Mouse (Mus musculus): Measurements from ENCODE around the gene Htra2. TPM values are rescaled to one million over a fixed set of nuclear protein-coding genes. Genes with fewer than 3 reads are reported as not detected.

The Htra2 gene
- 68.7 and 75.5 TPM in 2 replicates for polyA plus RNA-seq (2016; fragmentation: Nextera tagmentation; extraction: Ambion mirVana)

DNA sequence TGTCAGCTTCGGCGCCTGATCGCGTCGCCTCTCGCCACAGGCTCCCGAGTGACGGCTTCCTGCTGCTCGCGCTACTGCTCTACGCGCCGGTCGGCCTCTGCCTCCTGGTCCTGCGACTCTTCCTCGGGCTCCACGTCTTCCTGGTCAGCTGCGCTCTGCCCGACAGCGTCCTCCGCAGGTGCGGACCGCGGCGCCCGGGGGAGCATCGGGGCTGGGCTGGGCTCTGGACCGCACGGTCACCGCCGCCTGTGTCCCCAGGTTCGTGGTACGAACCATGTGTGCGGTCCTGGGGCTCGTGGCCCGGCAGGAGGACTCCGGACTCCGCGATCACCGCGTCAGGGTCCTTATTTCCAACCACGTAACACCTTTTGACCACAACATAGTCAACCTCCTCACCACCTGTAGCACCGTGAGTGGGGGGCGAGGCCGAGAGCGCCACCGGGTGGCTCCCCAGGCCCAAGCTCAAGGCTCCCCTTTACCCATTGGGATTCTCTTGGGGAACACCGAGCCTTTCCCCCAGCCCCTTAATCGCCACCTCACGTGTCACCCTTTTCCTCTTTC is at the start of gene Htra2:
Htra2 (minus strand) TSS at position 403 of the 561 bp plus-strand sequence.
- H3K9ac ChIP-seq (replicated peaks) = peak within 1 kb of the TSS; percentile 88
- no peaks in the 10 kb centered on the region for H3K9me3 ChIP-seq
- peak; percentile 4; the same call in 1 of the 2 replicates for ATAC-seq (ENCODE audit: insufficient number of reproducible peaks, insufficient read depth, low FRiP score, low TSS enrichment, low read depth)
- peaks cover 23% of the 10 kb centered on the region for H3K4me1 ChIP-seq (replicated peaks)
- peak within 1 kb of the TSS; percentile 93 for H3K27ac ChIP-seq
- under 1% methylated on average over 49 of the region's 50 CpGs for WGBS
- H3K36me3 ChIP-seq = peaks cover 45% of the 10 kb centered on the region
- H3K4me3 ChIP-seq (replicated peaks) = peak within 1 kb of the TSS; percentile 97
- peak within 1 kb of the TSS; percentile 73 for H3K4me2 ChIP-seq
- H3K27me3 ChIP-seq = peaks cover 11% of the 10 kb centered on the region

GRCm38 (mm10) chr6:83104158-83104557 is 49.1 kb upstream of the Htra2 start:
- H3K27ac ChIP-seq = no peak overlapping the region

GRCm38 (mm10) chr6:83103130-83103650 is 48.1 kb upstream of the Htra2 start:
- WGBS = 39% methylated on average over 11 of the region's 11 CpGs
- Histone ChIP-seq H3K27me3 (peaks cover 3% of the 10 kb centered on the region; the same call in 1 of the 2 replicates), H3K36me3 (peaks cover 9% of the 10 kb centered on the region; the same call in 1 of the 2 replicates), H3K9ac (replicated peaks) (peak overlapping the region; percentile 79; the same call in 1 of the 2 replicates), H3K9me3 (no peaks in the 10 kb centered on the region), H3K27ac (no peak overlapping the region), H3K4me1 (replicated peaks) (peaks cover 33% of the 10 kb centered on the region), H3K4me2 (peak overlapping the region; percentile 99), H3K4me3 (replicated peaks) (peak overlapping the region; percentile 78)
- ATAC-seq (ENCODE audit: insufficient number of reproducible peaks, insufficient read depth, low FRiP score, low TSS enrichment, low read depth) = peak; percentile 26; the same call in 1 of the 2 replicates

More at GRCm38 (mm10) chr6:83104158-83104557, 49.1 kb upstream of the Htra2 start:
- WGBS = 83% methylated on average over 4 of the region's 4 CpGs
- Histone ChIP-seq H3K27me3 (peaks cover 3% of the 10 kb centered on the region; the same call in 1 of the 2 replicates), H3K9me3 (no peaks in the 10 kb centered on the region), H3K4me3 (replicated peaks) (no peak overlapping the region), H3K9ac (replicated peaks) (no peak overlapping the region), H3K4me2 (no peak overlapping the region), H3K4me1 (replicated peaks) (peaks cover 37% of the 10 kb centered on the region), H3K36me3 (peaks cover 9% of the 10 kb centered on the region; the same call in 1 of the 2 replicates)
- no peak for ATAC-seq (ENCODE audit: insufficient number of reproducible peaks, insufficient read depth, low FRiP score, low TSS enrichment, low read depth)

DNA sequence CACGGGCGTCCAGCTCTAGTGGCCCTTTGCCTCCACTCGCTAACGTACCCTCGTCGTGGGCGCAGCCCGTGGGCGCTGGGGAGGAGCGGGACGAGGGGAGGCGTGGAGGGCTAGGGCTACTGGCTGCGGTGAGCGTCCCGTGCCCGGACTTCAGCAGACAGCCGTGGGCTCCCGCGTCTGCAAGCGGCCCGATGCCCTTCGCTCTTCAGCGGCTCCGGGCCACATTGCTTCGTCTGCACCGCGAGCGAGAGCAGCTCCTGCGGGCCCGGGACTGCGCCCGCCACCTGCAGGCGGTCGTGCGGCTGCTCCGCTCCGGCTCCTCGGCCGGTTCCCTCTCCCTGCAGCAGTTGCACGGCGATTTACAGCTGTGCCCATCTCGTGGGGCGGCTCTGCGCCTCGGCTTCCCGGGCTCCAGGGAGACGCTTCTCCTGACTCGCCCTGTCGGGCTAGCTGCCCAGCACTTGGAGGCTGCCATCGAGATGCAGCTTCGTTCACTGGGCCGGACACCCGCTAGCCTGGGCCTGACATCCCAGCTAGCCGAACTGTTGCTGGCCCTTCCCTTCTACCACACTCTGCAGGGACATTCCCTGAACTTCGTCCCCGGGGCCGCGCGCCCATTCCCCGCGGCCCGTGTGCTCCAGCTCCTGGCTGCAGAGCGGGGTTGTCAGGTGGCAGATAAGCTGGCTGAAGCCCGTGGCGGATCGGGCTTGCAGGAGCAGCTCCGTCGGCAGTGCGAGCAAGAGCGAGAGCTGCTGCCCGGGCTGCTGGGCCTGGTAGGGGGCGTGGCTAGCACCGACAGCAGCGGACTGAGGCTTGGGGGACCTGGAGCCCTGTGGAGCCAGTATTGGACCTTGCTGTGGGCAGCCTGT is 46.8 kb upstream of the Htra2 start:
- Histone ChIP-seq H3K27me3 (peaks cover 3% of the 10 kb centered on the region; the same call in 1 of the 2 replicates), H3K4me2 (peak overlapping the region; percentile 99), H3K4me3 (replicated peaks) (peak overlapping the region; percentile 78), H3K27ac (peak overlapping the region; percentile 80), H3K9me3 (no peaks in the 10 kb centered on the region), H3K9ac (replicated peaks) (peak overlapping the region; percentile 79), H3K4me1 (replicated peaks) (peaks cover 23% of the 10 kb centered on the region), H3K36me3 (peaks cover 9% of the 10 kb centered on the region; the same call in 1 of the 2 replicates)
- peak; percentile 62 for ATAC-seq (ENCODE audit: insufficient number of reproducible peaks, insufficient read depth, low FRiP score, low TSS enrichment, low read depth)
- under 1% methylated on average over 74 of the region's 74 CpGs for whole genome bisulfite sequencing

DNA sequence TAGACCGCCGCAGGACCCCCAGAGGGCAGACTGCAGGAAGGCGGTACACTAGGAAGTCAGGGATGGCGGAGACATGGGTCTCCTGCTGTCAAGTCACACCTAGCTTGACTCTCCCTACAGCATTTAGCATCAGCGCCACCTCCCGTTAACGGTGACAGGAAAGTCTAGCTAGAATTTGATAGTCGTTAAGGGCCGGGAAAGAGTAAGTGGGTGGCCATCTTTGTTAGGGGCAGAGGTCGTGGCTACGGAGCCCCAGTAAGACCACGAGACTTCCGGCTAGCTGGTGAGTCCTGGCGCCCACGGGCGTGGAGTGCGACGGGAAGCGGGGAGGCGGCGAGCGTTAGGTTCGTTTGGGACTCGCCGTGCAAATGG is 46.2 kb upstream of the Htra2 start, which contains the start of the genes Ccdc142 and Gm42688:
Ccdc142 (plus strand) TSS at position 286 of the 372 bp plus-strand sequence.
Gm42688 (plus strand) TSS at position 302 of the 372 bp plus-strand sequence.
- under 1% methylated on average over 25 of the region's 25 CpGs for WGBS
- peak within 1 kb of the TSS; percentile 80 for H3K27ac ChIP-seq

GRCm38 (mm10) chr6:83098411-83098810 is 43.3 kb upstream of the Htra2 start:
- ATAC-seq (ENCODE audit: insufficient number of reproducible peaks, insufficient read depth, low FRiP score, low TSS enrichment, low read depth) = no peak
- 47% methylated on average over 2 of the region's 2 CpGs for WGBS
- Histone ChIP-seq H3K4me1 (replicated peaks) (peaks cover 21% of the 10 kb centered on the region), H3K9me3 (peaks cover 5% of the 10 kb centered on the region; the same call in 1 of the 2 replicates), H3K36me3 (no peaks in the 10 kb centered on the region), H3K4me2 (no peak overlapping the region), H3K4me3 (replicated peaks) (no peak overlapping the region), H3K27ac (no peak overlapping the region), H3K27me3 (peaks cover 5% of the 10 kb centered on the region; the same call in 1 of the 2 replicates), H3K9ac (replicated peaks) (no peak overlapping the region)

More for the DNA sequence above, 46.2 kb upstream of the Htra2 start, which contains the start of the genes Ccdc142 and Gm42688:
- Histone ChIP-seq H3K4me2 (peak within 1 kb of the TSS; percentile 99), H3K4me3 (replicated peaks) (peak within 1 kb of the TSS; percentile 78), H3K9ac (replicated peaks) (peak within 1 kb of the TSS; percentile 79), H3K27me3 (peaks cover 3% of the 10 kb centered on the region; the same call in 1 of the 2 replicates), H3K36me3 (peaks cover 9% of the 10 kb centered on the region; the same call in 1 of the 2 replicates), H3K4me1 (replicated peaks) (peaks cover 23% of the 10 kb centered on the region), H3K9me3 (no peaks in the 10 kb centered on the region)
- peak; percentile 84 for ATAC-seq (ENCODE audit: insufficient number of reproducible peaks, insufficient read depth, low FRiP score, low TSS enrichment, low read depth)

DNA sequence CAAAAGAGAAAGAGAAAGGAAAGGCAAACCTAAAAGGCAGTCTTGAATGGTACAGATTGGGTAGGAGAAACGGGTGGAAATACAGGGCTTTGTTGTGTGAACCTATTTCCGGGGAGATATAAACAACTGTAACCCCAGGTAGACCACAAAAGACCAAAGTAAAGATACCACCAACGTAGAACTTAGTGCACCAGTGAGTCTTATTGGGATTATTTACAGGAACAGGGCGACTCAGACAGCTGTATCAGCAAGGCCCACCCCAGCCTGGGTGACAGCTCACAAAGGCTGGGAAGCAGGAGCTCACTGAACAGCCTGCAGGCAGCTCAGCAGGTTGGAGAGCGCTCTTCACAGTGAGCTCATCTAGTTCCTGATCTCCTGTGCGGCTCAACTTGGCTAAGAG is 40.9 kb upstream of the Htra2 start:
- Histone ChIP-seq H3K4me2 (no peak overlapping the region), H3K4me3 (replicated peaks) (no peak overlapping the region), H3K4me1 (replicated peaks) (0 out of 2 replicates have a peak, but pooled peaks cover 4% of the 10 kb centered on the region), H3K9ac (replicated peaks) (no peak overlapping the region), H3K27ac (no peak overlapping the region), H3K36me3 (no peaks in the 10 kb centered on the region), H3K27me3 (0 out of 2 replicates have a peak, but pooled peaks cover 4% of the 10 kb centered on the region), H3K9me3 (peaks cover 5% of the 10 kb centered on the region; the same call in 1 of the 2 replicates)
- WGBS = 45% methylated on average over 6 of the region's 6 CpGs
- ATAC-seq (ENCODE audit: insufficient number of reproducible peaks, insufficient read depth, low FRiP score, low TSS enrichment, low read depth) = no peak

GRCm38 (mm10) chr6:83092416-83093127 is 37.5 kb upstream of the Htra2 start:
- Histone ChIP-seq H3K4me2 (no peak overlapping the region), H3K4me3 (replicated peaks) (no peak overlapping the region), H3K9me3 (peaks cover 5% of the 10 kb centered on the region; the same call in 1 of the 2 replicates), H3K9ac (replicated peaks) (no peak overlapping the region), H3K27me3 (peaks cover 31% of the 10 kb centered on the region), H3K4me1 (replicated peaks) (peaks cover 3% of the 10 kb centered on the region), H3K36me3 (no peaks in the 10 kb centered on the region), H3K27ac (no peak overlapping the region)
- no peak for ATAC-seq (ENCODE audit: insufficient number of reproducible peaks, insufficient read depth, low FRiP score, low TSS enrichment, low read depth)
- 38% methylated on average over 6 of the region's 6 CpGs for WGBS

DNA sequence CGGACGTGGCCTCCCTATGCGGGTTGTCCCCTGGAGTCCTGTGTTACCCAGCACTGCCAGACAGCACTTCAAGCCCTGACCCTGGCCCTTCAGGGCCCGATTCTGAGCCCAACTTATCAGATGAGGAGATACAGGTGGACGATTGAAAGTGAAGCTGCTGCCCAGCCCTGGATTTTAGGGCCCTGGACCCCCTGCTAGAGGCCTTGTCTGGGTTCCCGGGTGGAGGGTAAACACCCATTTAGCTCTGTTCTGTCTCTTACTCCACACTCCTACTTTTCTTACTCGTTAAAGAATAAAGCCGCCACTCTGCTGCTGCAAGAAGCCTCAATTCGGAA is 32.8 kb upstream of the Htra2 start:
- H3K27ac ChIP-seq = no peak overlapping the region
- H3K4me3 ChIP-seq (replicated peaks) = peak overlapping the region; percentile 32
- H3K4me1 ChIP-seq (replicated peaks) = peaks cover 46% of the 10 kb centered on the region
- no peaks in the 10 kb centered on the region for H3K9me3 ChIP-seq
- H3K27me3 ChIP-seq = peaks cover 74% of the 10 kb centered on the region
- H3K4me2 ChIP-seq = peak overlapping the region; percentile 60
- 8% methylated on average over 9 of the region's 9 CpGs for WGBS
- H3K36me3 ChIP-seq = no peaks in the 10 kb centered on the region; the same call in 1 of the 2 replicates
- 0 out of 2 replicates have a peak overlapping the region, but pooled peaks have one; percentile 23 for H3K9ac ChIP-seq (replicated peaks)
- ATAC-seq (ENCODE audit: insufficient number of reproducible peaks, insufficient read depth, low FRiP score, low TSS enrichment, low read depth) = no peak

- whole genome bisulfite sequencing = 2% methylated on average over 47 of the region's 47 CpGs
These were observed 32.3 kb upstream of the Htra2 start for GRCm38 (mm10) chr6:83087205-83087925.

More at GRCm38 (mm10) chr6:83087205-83087925, 32.3 kb upstream of the Htra2 start:
- H3K4me1 ChIP-seq (replicated peaks) = peaks cover 52% of the 10 kb centered on the region
- H3K4me3 ChIP-seq (replicated peaks) = peak overlapping the region; percentile 32
- no peak overlapping the region for H3K27ac ChIP-seq
- H3K9me3 ChIP-seq = no peaks in the 10 kb centered on the region
- ATAC-seq (ENCODE audit: insufficient number of reproducible peaks, insufficient read depth, low FRiP score, low TSS enrichment, low read depth) = no peak
- peaks cover 79% of the 10 kb centered on the region for H3K27me3 ChIP-seq
- 0 out of 2 replicates have a peak overlapping the region, but pooled peaks have one; percentile 24 for H3K9ac ChIP-seq (replicated peaks)
- peak overlapping the region; percentile 60 for H3K4me2 ChIP-seq
- peaks cover 4% of the 10 kb centered on the region; the same call in 1 of the 2 replicates for H3K36me3 ChIP-seq
